Mouse (Mus musculus) liver, embryonic 14 days (tissue): ENCODE measurements around the gene Nkd1. TPM values are rescaled to one million over a fixed set of nuclear protein-coding genes. Genes with fewer than 3 reads are reported as not detected.

Experiments used
- polyA plus RNA-seq: library from polyadenylated mRNA; depleted of rRNA; stranded (reverse); fragments of >200 nt; gene quantifications from 2 replicates; pipeline ENCODE4 v1.2.3, GENCODE M21; 2012; rRNA removed

Gene Nkd1
- polyA plus RNA-seq: 0.91 and 1.1 TPM in 2 replicates

DNA sequence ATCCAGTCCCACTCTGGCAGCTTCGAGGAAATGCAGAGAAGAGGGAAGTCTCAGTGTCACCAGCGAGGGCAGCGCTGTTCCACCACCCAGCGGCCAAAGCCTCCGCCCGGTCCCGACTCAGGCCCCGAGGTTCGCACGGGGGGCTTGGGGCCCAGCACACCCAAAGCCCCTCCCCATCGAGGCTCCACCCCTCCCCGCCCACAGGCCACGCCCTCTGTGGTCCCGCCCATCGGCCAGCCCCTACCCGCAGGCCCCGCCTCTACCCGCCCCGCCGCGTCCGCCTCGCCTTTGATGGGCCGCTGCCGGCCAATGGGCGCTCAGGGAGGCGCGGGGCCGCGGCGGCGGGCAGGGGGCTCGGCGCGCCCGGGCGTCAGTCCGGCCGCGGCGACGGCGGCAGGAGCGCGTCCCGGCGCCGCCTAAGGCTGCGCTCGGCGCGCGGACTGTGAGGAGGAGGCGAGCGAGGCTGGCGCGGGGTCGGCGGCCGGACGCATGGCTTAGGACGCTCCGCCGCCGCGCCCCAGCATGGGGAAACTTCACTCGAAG, at the start of gene Nkd1:
Nkd1 (plus strand) TSS at position 370 of the 543 bp plus-strand sequence.

DNA sequence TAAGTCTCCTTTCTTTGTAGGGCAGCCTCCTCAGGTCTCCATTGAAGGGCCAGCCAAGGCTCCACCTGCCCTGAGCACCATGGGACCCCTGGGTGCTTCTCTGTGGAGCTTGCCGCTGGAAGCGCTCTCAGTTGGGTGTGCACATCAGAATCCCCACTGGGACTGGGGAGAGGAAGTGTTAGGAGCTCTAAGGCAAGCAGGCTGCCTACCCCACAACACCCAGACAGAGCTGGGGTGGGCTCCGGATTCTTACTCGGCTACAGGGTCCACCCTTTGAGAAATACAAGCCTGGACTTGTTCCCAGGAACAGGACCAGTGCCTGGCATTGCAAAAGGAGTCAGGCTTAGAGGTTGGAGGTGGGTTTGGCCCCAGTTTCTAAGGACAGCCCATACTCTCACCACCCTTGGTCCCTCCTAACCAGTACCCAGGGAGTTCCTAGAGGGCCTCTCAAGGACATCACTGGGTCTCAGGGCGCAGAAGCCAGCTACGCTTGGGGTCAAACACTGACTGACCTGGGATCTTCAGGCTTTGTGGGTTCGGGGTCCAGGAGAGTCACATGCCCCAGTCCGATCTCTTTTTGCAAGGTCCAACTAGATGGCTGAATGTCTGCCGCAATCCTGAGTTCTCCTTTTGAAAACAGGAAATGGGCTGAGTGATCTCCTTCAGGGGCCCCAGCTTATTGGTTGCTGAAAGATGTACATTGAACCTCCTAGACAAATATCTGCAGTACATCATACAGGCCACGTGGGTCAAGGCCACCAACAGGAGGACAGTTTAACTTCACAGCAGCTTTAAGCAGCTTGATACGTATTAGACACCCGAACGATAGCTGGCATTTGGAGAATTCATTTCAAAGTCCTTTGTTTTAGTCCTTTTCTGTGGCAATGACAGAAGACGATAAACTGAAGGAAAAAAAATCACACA, 114.6 kb downstream of the Nkd1 start, which contains the start of gene Snx20:
Snx20 (minus strand) TSS at position 655 of the 924 bp plus-strand sequence.

Other genes with a start within 250 kb of the Nkd1 start
- 22.8 and 26.9 TPM in 2 replicates for gene Adcy7, start 249.0 kb upstream of the Nkd1 start, polyA plus RNA-seq
- 29.3 and 29.8 TPM in 2 replicates for gene Brd7, start 159.2 kb upstream of the Nkd1 start, polyA plus RNA-seq
- gene Snx20, start 114.8 kb downstream of the Nkd1 start, polyA plus RNA-seq: 1.9 and 2.5 TPM in 2 replicates
- 0.05 and 0.06 TPM in 2 replicates for gene Nod2, start 126.0 kb downstream of the Nkd1 start, polyA plus RNA-seq
- 2.7 and 3.3 TPM in 2 replicates for gene Cyld, start 175.7 kb downstream of the Nkd1 start, polyA plus RNA-seq